Mouse (Mus musculus) frontal cortex, postnatal 14 days (tissue): ENCODE results near the gene Whrn.

Experiments
- DNase-seq, 2 experiments: peaks; one replicate each; pipeline ENCODE4 v3.0.0; 2022; ENCODE audit warnings: low spot score in 2 of 2

The Whrn gene

GRCm38 (mm10) chr4:63408649-63409048, 87.1 kb downstream of the Whrn start:
- peak in 1 of 2 experiments; percentile 56 for DNase-seq

- DNase-seq: no peak
Measured at GRCm38 (mm10) chr4:63408247-63408646, 87.5 kb downstream of the Whrn start.

GRCm38 (mm10) chr4:63405683-63406082, 90.1 kb downstream of the Whrn start:
- DNase-seq: no peak

GRCm38 (mm10) chr4:63405051-63405450, 90.7 kb downstream of the Whrn start:
- DNase-seq: no peak

- no peak for DNase-seq
Measured at GRCm38 (mm10) chr4:63404205-63404604, 91.6 kb downstream of the Whrn start.

- peak; percentile 55 to 66 for DNase-seq
Measured at GRCm38 (mm10) chr4:63403040-63403959, 92.5 kb downstream of the Whrn start, which contains the start of gene Akna. Gene Akna (minus strand): TSS chr4:63403354.

- DNase-seq: no peak
Measured at GRCm38 (mm10) chr4:63402558-63402957, 93.2 kb downstream of the Whrn start.

- DNase-seq: no peak
Measured at GRCm38 (mm10) chr4:63402056-63402455, 93.7 kb downstream of the Whrn start.

GRCm38 (mm10) chr4:63401620-63402019, 94.2 kb downstream of the Whrn start:
- DNase-seq: no peak

GRCm38 (mm10) chr4:63400541-63401306, 95.1 kb downstream of the Whrn start:
- no peak for DNase-seq

- DNase-seq: no peak
Measured at GRCm38 (mm10) chr4:63399691-63400270, 96.0 kb downstream of the Whrn start.

- DNase-seq: no peak
Measured at GRCm38 (mm10) chr4:63398854-63399609, 96.8 kb downstream of the Whrn start.

GRCm38 (mm10) chr4:63397981-63398537, 97.7 kb downstream of the Whrn start:
- DNase-seq: no peak

GRCm38 (mm10) chr4:63391322-63391721, 104.5 kb downstream of the Whrn start:
- no peak for DNase-seq

GRCm38 (mm10) chr4:63389887-63390528, 105.8 kb downstream of the Whrn start:
- no peak for DNase-seq

- no peak for DNase-seq
Measured at GRCm38 (mm10) chr4:63389121-63389886, 106.5 kb downstream of the Whrn start.

- DNase-seq: no peak
Measured at GRCm38 (mm10) chr4:63388029-63388428, 107.8 kb downstream of the Whrn start.

GRCm38 (mm10) chr4:63385784-63386183, 110.0 kb downstream of the Whrn start:
- no peak for DNase-seq

GRCm38 (mm10) chr4:63385253-63385652, 110.5 kb downstream of the Whrn start:
- no peak for DNase-seq

GRCm38 (mm10) chr4:63384262-63384661, 111.5 kb downstream of the Whrn start:
- no peak for DNase-seq
